Mouse (Mus musculus) liver, embryonic 15.5 days (tissue): ENCODE measurements around the gene Prdx6b. TPM values are rescaled to one million over a fixed set of nuclear protein-coding genes. Genes with fewer than 3 reads are reported as not detected.

Experiments
- ATAC-seq: fragments of 200-750 bp; cut with Nextera tagmentation; 2 replicates; pipeline ENCODE4 v1.8.0; 2017; ENCODE audit warnings: moderate number of reproducible peaks, mild to moderate bottlenecking, moderate library complexity; ENCODE audit not compliant: insufficient read depth
- H3K27ac ChIP-seq: fragments of 300-500 bp; sonication (generic); replicated peaks from 2 replicates; pipeline ENCODE4 v1.5.1; 2015; ENCODE audit warnings: mild to moderate bottlenecking, inconsistent platforms
- H3K27me3 ChIP-seq: fragments of 300-500 bp; sonication (generic); 2 replicates; pipeline ENCODE4 v1.6.1; 2015; ENCODE audit warnings: mild to moderate bottlenecking, inconsistent platforms
- H3K36me3 ChIP-seq: fragments of 300-500 bp; sonication (generic); replicated peaks from 2 replicates; pipeline ENCODE4 v1.6.1; 2015; ENCODE audit warnings: moderate library complexity, mild to moderate bottlenecking, inconsistent platforms
- H3K4me1 ChIP-seq: fragments of 300-500 bp; sonication (generic); replicated peaks from 2 replicates; pipeline ENCODE4 v1.6.1; 2015; ENCODE audit warnings: inconsistent platforms
- H3K4me2 ChIP-seq: fragments of 300-500 bp; sonication (generic); 2 replicates; pipeline ENCODE4 v1.6.1; 2015; ENCODE audit warnings: moderate library complexity, mild to moderate bottlenecking, inconsistent platforms
- H3K4me3 ChIP-seq: fragments of 300-500 bp; sonication (generic); replicated peaks from 2 replicates; pipeline ENCODE4 v1.5.1; 2015; ENCODE audit warnings: mild to moderate bottlenecking, inconsistent platforms
- H3K9ac ChIP-seq: fragments of 300-500 bp; sonication (generic); 2 replicates; pipeline ENCODE4 v1.6.1; 2015; ENCODE audit warnings: moderate library complexity, mild to moderate bottlenecking, inconsistent platforms
- H3K9me3 ChIP-seq: fragments of 300-500 bp; sonication (generic); replicated peaks from 2 replicates; pipeline ENCODE4 v1.6.1; 2016; ENCODE audit warnings: inconsistent platforms
- WGBS: fragments of 180-500 bp; shearing (Covaris S2); methylation state at CpG from one replicate; pipeline ENCODE4 v1.1.7; 2015; ENCODE audit warnings: mixed read lengths; ENCODE audit not compliant: insufficient replicate concordance; 5-methylcytosine and 5-hydroxymethylcytosine counted together
- polyA plus RNA-seq: library from polyadenylated mRNA; unstranded; fragments of >200 nt; fragmentation: Nextera tagmentation; extraction: Ambion mirVana; gene quantifications from 2 replicates; pipeline ENCODE4 v1.2.1, GENCODE M21; 2015

Prdx6b gene
- not detected in 2 replicates for polyA plus RNA-seq

GRCm38 (mm10) chr2:80292172-80292571 is at the start of gene Prdx6b:
Prdx6b (plus strand) TSS chr2:80292472.
- H3K4me1 ChIP-seq: no peaks in the 10 kb centered on the region
- ATAC-seq: no peak
- no peaks in the 10 kb centered on the region for H3K36me3 ChIP-seq
- no peaks in the 10 kb centered on the region for H3K27me3 ChIP-seq
- no peak within 1 kb of the TSS for H3K27ac ChIP-seq
- H3K9ac ChIP-seq: no peak within 1 kb of the TSS
- WGBS: 50% methylated on average over 8 of the region's 8 CpGs
- no peak within 1 kb of the TSS for H3K4me2 ChIP-seq
- H3K9me3 ChIP-seq: no peaks in the 10 kb centered on the region
- no peak within 1 kb of the TSS for H3K4me3 ChIP-seq

- Histone ChIP-seq H3K9ac (no peak overlapping the region), H3K27me3 (no peaks in the 10 kb centered on the region), H3K36me3 (no peaks in the 10 kb centered on the region), H3K4me3 (no peak overlapping the region), H3K4me1 (no peaks in the 10 kb centered on the region), H3K9me3 (no peaks in the 10 kb centered on the region), H3K27ac (no peak overlapping the region), H3K4me2 (no peak overlapping the region)
- WGBS: 73% methylated on average over 3 of the region's 3 CpGs
- no peak for ATAC-seq
Measured at GRCm38 (mm10) chr2:80247466-80247865, 44.8 kb upstream of the Prdx6b start.

DNA sequence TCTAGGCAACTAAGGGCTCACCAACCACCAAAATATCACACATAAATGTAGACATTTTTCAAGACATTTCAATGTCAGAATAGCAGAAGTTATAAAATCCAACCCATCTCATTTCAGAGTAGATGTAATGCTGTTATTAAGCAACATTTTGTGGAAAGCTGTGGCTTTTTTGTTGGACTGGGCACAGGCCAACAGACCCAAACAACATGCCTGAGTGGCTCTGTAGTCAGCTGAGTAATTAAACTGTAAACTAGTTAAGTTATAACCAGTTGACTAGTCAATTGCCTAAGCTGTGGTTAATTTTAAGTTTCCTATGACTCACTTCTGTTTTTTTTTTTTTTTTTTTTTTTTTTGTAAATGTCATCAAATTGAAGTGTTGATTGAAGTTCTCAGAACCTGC is 44.4 kb upstream of the Prdx6b start:
- Histone ChIP-seq H3K9me3 (no peaks in the 10 kb centered on the region), H3K9ac (no peak overlapping the region), H3K36me3 (no peaks in the 10 kb centered on the region), H3K4me2 (no peak overlapping the region), H3K27ac (no peak overlapping the region), H3K4me1 (no peaks in the 10 kb centered on the region), H3K4me3 (no peak overlapping the region), H3K27me3 (no peaks in the 10 kb centered on the region)
- ATAC-seq: no peak

DNA sequence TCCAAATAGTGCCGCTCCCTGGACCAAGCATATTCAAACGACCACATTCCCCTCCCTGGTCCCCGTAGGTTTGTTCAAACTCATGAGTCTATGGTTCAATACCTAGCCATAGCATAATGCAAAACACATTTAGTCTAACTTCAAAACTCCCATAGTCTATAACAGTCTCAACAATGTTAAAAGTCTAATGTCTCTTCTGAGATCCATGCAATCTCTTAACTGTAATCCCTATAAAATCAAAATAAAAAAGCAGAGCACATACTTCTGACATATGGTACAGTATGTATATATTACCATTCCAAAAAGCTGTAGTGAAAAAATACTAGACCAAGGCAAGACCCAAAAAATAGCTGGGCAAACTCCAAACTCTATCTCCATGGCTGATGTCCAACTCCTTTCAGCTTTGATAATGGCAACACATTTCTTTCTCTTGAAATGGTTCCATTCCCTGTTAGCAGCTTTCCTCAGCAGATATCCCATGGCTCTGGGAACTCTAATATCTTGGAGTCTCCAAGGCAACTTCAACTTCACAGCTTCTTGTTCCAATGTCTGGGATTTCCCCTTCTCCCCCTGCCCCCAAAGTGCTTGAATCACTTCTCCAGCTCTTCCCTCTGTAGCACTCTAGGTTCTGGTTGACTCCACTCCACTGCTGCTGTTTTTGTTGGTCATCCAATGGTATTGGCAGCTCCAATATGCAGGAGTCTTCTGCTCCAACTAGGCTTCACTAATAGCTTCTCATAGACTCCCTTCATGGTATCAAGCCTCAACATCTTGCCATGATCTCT is 32.2 kb upstream of the Prdx6b start:
- no peaks in the 10 kb centered on the region for H3K27me3 ChIP-seq
- no peak for ATAC-seq
- H3K4me3 ChIP-seq: no peak overlapping the region
- no peaks in the 10 kb centered on the region for H3K9me3 ChIP-seq
- no peak overlapping the region for H3K27ac ChIP-seq
- H3K9ac ChIP-seq: no peak overlapping the region
- H3K4me1 ChIP-seq: no peaks in the 10 kb centered on the region
- H3K36me3 ChIP-seq: no peaks in the 10 kb centered on the region
- H3K4me2 ChIP-seq: no peak overlapping the region
- WGBS: 62% methylated on average over 3 of the region's 3 CpGs

DNA sequence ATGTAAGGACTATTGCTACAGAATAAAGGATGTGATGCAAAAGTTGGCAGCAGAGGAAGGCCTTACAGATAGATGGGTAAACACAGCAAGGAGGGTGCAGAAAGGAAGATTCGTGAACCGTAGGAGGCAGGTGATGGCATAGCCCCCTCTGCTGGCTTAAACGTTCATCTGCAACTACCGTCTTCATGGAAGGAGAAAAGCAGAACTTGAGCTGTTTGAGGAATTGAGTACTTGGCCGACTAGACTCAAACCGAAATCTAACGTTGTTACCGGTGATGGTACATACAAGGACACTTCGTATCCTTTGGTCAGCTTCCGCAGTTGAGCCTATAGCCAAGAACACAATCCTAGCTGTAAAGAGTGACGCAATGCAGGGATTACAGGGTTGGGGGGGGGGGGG is 25.4 kb upstream of the Prdx6b start:
- Histone ChIP-seq H3K4me2 (peak overlapping the region; percentile 14; the same call in 1 of the 2 replicates), H3K9me3 (no peaks in the 10 kb centered on the region), H3K27me3 (no peaks in the 10 kb centered on the region), H3K27ac (no peak overlapping the region), H3K36me3 (no peaks in the 10 kb centered on the region), H3K4me1 (no peaks in the 10 kb centered on the region), H3K4me3 (no peak overlapping the region), H3K9ac (no peak overlapping the region)
- WGBS: 8% methylated on average over 11 of the region's 11 CpGs
- ATAC-seq: no peak

DNA sequence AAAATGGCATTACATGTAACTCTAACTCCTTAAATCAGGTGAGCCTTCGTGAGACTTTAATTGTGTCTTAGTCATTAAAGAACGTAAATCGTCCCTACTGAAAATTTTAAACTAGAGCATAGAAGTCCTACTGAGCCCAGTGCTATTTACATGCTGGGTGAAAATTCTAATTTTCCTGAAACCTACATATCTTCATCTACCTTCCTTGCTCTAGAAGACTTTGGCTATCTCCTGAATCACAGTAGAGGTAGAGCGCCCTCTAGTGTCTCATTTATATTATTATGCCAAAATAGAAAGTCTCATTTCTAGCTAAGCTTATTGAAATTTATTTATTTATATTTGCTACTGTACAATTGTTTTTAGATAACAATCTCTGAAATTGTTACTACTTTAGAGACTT is 24.2 kb upstream of the Prdx6b start:
- no peak for ATAC-seq
- H3K4me1 ChIP-seq: no peaks in the 10 kb centered on the region
- no peak overlapping the region for H3K9ac ChIP-seq
- 51% methylated on average over 4 of the region's 4 CpGs for WGBS
- no peaks in the 10 kb centered on the region for H3K36me3 ChIP-seq
- no peaks in the 10 kb centered on the region for H3K27me3 ChIP-seq
- no peak overlapping the region for H3K4me3 ChIP-seq
- H3K27ac ChIP-seq: no peak overlapping the region
- no peaks in the 10 kb centered on the region for H3K9me3 ChIP-seq
- H3K4me2 ChIP-seq: no peak overlapping the region

GRCm38 (mm10) chr2:80271431-80271830 is 20.8 kb upstream of the Prdx6b start:
- H3K4me3 ChIP-seq: no peak overlapping the region
- H3K36me3 ChIP-seq: no peaks in the 10 kb centered on the region
- no peak overlapping the region for H3K9ac ChIP-seq
- H3K4me2 ChIP-seq: no peak overlapping the region
- H3K27ac ChIP-seq: no peak overlapping the region
- H3K4me1 ChIP-seq: no peaks in the 10 kb centered on the region
- WGBS: 50% methylated on average over 1 of the region's 1 CpGs
- no peaks in the 10 kb centered on the region for H3K27me3 ChIP-seq
- no peaks in the 10 kb centered on the region for H3K9me3 ChIP-seq
- ATAC-seq: no peak

DNA sequence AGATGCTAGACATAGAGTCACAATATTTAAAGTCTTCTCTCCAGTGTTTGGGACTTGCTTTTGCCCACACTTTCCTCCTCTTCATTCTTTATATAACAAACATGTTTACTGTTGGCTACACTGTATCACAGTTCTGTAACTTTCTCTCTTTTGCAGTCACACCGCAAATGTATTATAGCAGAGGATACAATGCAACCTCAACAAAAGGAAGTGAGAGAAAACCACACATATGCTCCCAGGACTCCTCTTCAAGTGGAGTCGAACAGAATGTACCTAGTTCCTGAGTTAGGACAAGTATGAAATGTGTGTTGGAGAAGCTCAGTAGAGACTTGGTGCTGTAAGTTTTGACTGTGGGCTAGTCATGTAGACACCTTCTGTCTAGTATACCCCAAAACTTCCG is 19.2 kb upstream of the Prdx6b start:
- 44% methylated on average over 3 of the region's 3 CpGs for WGBS
- no peaks in the 10 kb centered on the region for H3K36me3 ChIP-seq

DNA sequence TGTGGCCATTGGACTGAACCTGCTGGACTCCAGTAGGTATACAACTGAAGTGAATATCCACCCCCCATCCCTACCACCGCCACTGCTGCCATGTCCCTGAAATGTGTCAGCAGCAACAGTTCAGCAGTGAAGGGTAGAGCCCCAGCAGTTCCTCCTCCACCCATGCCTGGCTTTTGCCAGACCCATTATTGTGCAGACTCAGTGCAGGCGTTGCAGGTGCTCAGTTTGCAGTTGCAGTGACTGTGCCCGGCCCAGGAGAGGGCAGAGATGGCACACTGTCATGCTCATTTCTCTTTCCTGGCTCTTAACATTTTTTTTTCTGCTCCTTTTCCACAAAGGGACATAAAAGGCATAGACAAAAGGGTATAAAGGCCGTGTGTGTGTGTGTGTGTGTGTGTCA is 18.5 kb upstream of the Prdx6b start:
- no peak overlapping the region for H3K4me2 ChIP-seq
- no peak overlapping the region for H3K27ac ChIP-seq
- ATAC-seq: no peak
- H3K27me3 ChIP-seq: no peaks in the 10 kb centered on the region
- WGBS: 55% methylated on average over 4 of the region's 4 CpGs
- no peaks in the 10 kb centered on the region for H3K36me3 ChIP-seq
- H3K4me3 ChIP-seq: no peak overlapping the region
- no peak overlapping the region for H3K9ac ChIP-seq
- no peaks in the 10 kb centered on the region for H3K9me3 ChIP-seq
- no peaks in the 10 kb centered on the region for H3K4me1 ChIP-seq

More for the DNA sequence above, 19.2 kb upstream of the Prdx6b start:
- ATAC-seq: no peak
- Histone ChIP-seq H3K27ac (no peak overlapping the region), H3K9ac (no peak overlapping the region), H3K4me3 (no peak overlapping the region), H3K4me1 (no peaks in the 10 kb centered on the region), H3K4me2 (no peak overlapping the region), H3K27me3 (no peaks in the 10 kb centered on the region), H3K9me3 (no peaks in the 10 kb centered on the region)

- H3K4me1 ChIP-seq: no peaks in the 10 kb centered on the region
- ATAC-seq: no peak
- 39% methylated on average over 2 of the region's 2 CpGs for WGBS
- no peak overlapping the region for H3K27ac ChIP-seq
- H3K4me2 ChIP-seq: no peak overlapping the region
- H3K9ac ChIP-seq: no peak overlapping the region
- no peaks in the 10 kb centered on the region for H3K36me3 ChIP-seq
- H3K4me3 ChIP-seq: no peak overlapping the region
- no peaks in the 10 kb centered on the region for H3K9me3 ChIP-seq
- H3K27me3 ChIP-seq: no peaks in the 10 kb centered on the region
Measured at GRCm38 (mm10) chr2:80275136-80275535, 17.1 kb upstream of the Prdx6b start.

DNA sequence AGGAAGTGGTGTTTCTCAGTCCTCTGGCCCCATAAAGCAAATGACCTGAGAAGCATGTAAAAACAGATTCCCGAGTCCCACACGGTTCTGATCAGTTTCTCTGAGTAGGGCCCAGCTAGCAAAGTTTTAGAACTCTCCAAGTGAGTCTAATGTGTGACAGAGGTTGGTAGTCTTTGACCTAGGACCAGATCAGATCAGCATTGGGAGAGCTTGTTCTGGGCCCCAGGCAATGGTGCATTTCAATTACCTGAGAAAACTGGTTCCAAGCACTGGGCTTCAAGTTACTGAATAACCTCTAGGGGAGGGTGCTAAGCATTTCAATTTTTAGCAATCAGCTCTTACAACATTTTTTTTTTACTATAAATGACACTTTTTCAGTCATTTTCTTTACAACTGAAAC is 10.1 kb upstream of the Prdx6b start:
- Histone ChIP-seq H3K9me3 (no peaks in the 10 kb centered on the region), H3K4me1 (no peaks in the 10 kb centered on the region), H3K4me2 (no peak overlapping the region), H3K36me3 (no peaks in the 10 kb centered on the region), H3K9ac (no peak overlapping the region), H3K4me3 (no peak overlapping the region), H3K27ac (no peak overlapping the region), H3K27me3 (no peaks in the 10 kb centered on the region)
- ATAC-seq: no peak
- 45% methylated on average over 2 of the region's 2 CpGs for WGBS

- Histone ChIP-seq H3K4me2 (no peak overlapping the region), H3K27me3 (no peaks in the 10 kb centered on the region), H3K9me3 (no peaks in the 10 kb centered on the region), H3K27ac (no peak overlapping the region), H3K4me3 (no peak overlapping the region), H3K4me1 (no peaks in the 10 kb centered on the region), H3K9ac (no peak overlapping the region), H3K36me3 (no peaks in the 10 kb centered on the region)
- no peak for ATAC-seq
- 62% methylated on average over 4 of the region's 4 CpGs for WGBS
Measured at GRCm38 (mm10) chr2:80286397-80286796, 5.9 kb upstream of the Prdx6b start.
